Comparison of ENCODE assay signal across 38 mouse cellular contexts in the genomic region with DNA sequence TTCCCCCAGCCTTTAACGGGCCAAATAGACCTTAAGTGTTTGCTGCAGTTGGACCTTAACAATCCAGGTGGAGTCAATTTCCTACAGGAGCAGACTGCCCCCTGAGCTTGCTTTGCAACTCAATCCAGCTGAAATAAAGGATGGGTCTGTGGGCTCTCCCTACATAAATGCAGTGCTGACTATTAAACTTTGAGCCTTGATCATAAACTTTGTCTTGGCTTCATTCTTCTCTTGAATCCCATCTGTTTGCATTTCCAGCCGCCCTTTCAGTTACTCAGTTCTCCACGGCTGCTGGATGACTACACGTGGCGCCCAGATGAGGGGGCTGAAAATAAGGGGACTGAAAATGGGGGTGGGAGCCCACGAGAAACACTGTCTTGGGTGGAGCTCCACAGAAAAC. TPM values are rescaled to one million over a fixed set of nuclear protein-coding genes. Genes with fewer than 3 reads are reported as not detected.
"Had no signal": no experiment of that assay in that cellular context is flagged by ENCODE, and none has a peak within 500 bp of the region (broad histone marks: within the 10 kb centered on the region; RNA-seq: fewer than 3 reads in every experiment).

No protein-coding gene starts in this region.

- H3K9me3 ChIP-seq: heart, embryonic 15.5 days; hindbrain, embryonic 15.5 days; liver, embryonic 13.5 days; liver, embryonic 15.5 days had no signal

- H3K27ac ChIP-seq: heart, adult 2 months; heart, embryonic 13.5 days; heart, embryonic 15.5 days; hindbrain, embryonic 13.5 days; hindbrain, embryonic 15.5 days; hindbrain, postnatal 0 days; kidney, embryonic 15.5 days; kidney, postnatal 0 days; layer of hippocampus, adult 2 months; left cerebral cortex, adult 2 months; liver, embryonic 13.5 days; liver, embryonic 15.5 days had no signal

- H3K4me2 ChIP-seq: heart, embryonic 11.5 days; heart, embryonic 13.5 days; heart, embryonic 15.5 days; hindbrain, embryonic 13.5 days; hindbrain, embryonic 15.5 days; kidney, embryonic 15.5 days; liver, embryonic 11.5 days; liver, embryonic 13.5 days; liver, embryonic 15.5 days had no signal

- H3K36me3 ChIP-seq: heart, embryonic 13.5 days; heart, embryonic 15.5 days; hindbrain, embryonic 13.5 days; hindbrain, embryonic 15.5 days; kidney, embryonic 15.5 days; liver, embryonic 13.5 days; liver, embryonic 15.5 days had no signal

- DNase-seq: gastrocnemius, postnatal 14 days; gastrocnemius, postnatal 36 days; heart, adult 11 months; heart, adult 2 months; heart, postnatal 14 days; heart, postnatal 36 days; kidney, adult 11 months; kidney, adult 2 months; kidney, adult 9 months; kidney, postnatal 14 days; kidney, postnatal 36 days; liver; liver, embryonic 13.5 days had no signal

- H3K27me3 ChIP-seq: heart, embryonic 13.5 days; heart, embryonic 15.5 days; hindbrain, embryonic 13.5 days; hindbrain, embryonic 15.5 days; kidney, embryonic 15.5 days; liver, embryonic 13.5 days; liver, embryonic 15.5 days had no signal

- H3K4me1 ChIP-seq: heart, embryonic 13.5 days; heart, embryonic 15.5 days; hindbrain, embryonic 13.5 days; hindbrain, embryonic 15.5 days; kidney, embryonic 15.5 days; liver, embryonic 13.5 days; liver, embryonic 15.5 days had no signal

- H3K9ac ChIP-seq: heart, embryonic 13.5 days; heart, embryonic 15.5 days; hindbrain, embryonic 13.5 days; hindbrain, embryonic 15.5 days; kidney, embryonic 15.5 days; liver, embryonic 13.5 days; liver, embryonic 15.5 days had no signal

- ATAC-seq: hindbrain, postnatal 0 days; intestine, embryonic 16.5 days had no signal

- H3K4me3 ChIP-seq: heart, adult 2 months; heart, embryonic 13.5 days; heart, embryonic 15.5 days; hindbrain, embryonic 13.5 days; hindbrain, embryonic 15.5 days; kidney, embryonic 15.5 days; layer of hippocampus, adult 2 months; left cerebral cortex, adult 2 months; liver, embryonic 13.5 days; liver, embryonic 15.5 days had no signal

RNA-seq across cellular contexts. Expression of gene Slc22a16, which starts 28.8 kb away (rescaled TPM):
- total RNA-seq: gastrocnemius, adult 18-20 months; gastrocnemius, adult 8-10 months; gastrocnemius, postnatal 14 days; gastrocnemius, postnatal 36 days; heart, adult 2 months; heart, postnatal 14 days; heart, postnatal 36 days; hematopoietic stem cell, adult 5-6 weeks; hindbrain, postnatal 0 days; layer of hippocampus, adult 2 months; layer of hippocampus, postnatal 10 days; layer of hippocampus, postnatal 25 days; left cerebral cortex, adult 2 months; left cerebral cortex, postnatal 14 days; left cerebral cortex, postnatal 36 days had no signal
- polyA plus RNA-seq: heart, embryonic 11.5 days; heart, embryonic 13.5 days; heart, embryonic 15.5 days; heart, postnatal 0 days; hindbrain, embryonic 11.5 days; hindbrain, embryonic 13.5 days; hindbrain, embryonic 15.5 days; hindbrain, postnatal 0 days; intestine, embryonic 14.5 days; intestine, embryonic 16.5 days; kidney, adult 2 months; kidney, embryonic 15.5 days; kidney, postnatal 0 days; large intestine, adult 2 months; limb, embryonic 11.5 days; liver, embryonic 11.5 days; liver, embryonic 13.5 days; liver, embryonic 15.5 days had no signal
